Mouse (Mus musculus) G1E (cell line): ENCODE results near the gene Cemip.

Experiments used
- CTCF ChIP-seq: IDR thresholded peaks from 2 replicates; pipeline ENCODE4 v1.5.1; 2012; ENCODE audit warnings: low read depth, low read length, inconsistent platforms, mixed read lengths
- GATA1 ChIP-seq: IDR thresholded peaks from 2 replicates; pipeline ENCODE4 v1.6.1; 2012; ENCODE audit warnings: borderline replicate concordance, low read length, inconsistent platforms, mixed read lengths
- GATA2 ChIP-seq: IDR thresholded peaks from 2 replicates; pipeline ENCODE4 v1.6.1; 2012; ENCODE audit warnings: low read depth, low read length, inconsistent platforms, borderline replicate concordance
- POLR2AphosphoS5 ChIP-seq: IDR thresholded peaks from 2 replicates; pipeline ENCODE4 v1.6.1; 2012; ENCODE audit warnings: low read depth, low read length, inconsistent platforms; ENCODE audit not compliant: insufficient replicate concordance
- TAL1 ChIP-seq: conservative IDR thresholded peaks from 2 replicates; pipeline ENCODE4 v1.6.1; 2012; ENCODE audit warnings: low read depth, low read length, inconsistent platforms, mixed read lengths

DNA sequence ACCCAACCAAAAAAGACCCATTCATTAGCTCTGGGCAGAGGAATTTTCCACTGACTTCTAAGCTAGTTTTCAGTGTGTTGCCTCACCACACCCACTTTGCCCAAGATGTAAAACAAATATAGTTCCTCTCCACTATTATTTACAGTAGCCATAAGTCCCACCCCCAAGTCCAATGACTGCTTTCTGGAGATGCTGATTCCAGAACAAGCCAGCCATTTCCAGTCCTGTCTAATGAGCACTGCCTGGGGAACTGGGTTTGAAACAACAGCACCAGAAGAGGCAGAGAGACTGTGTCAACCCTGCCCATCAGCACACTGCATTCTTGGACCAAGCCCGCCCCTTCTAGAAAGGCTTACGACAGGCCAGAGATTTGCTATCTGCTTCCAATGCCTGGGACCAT lies 103.7 kb downstream of the Cemip start:
- TF ChIP-seq TAL1 = no peak
- no peak for TF ChIP-seq CTCF
- no peak for TF ChIP-seq GATA2
- TF ChIP-seq GATA1 = no peak
- TF ChIP-seq POLR2AphosphoS5 = no peak
